Mouse (Mus musculus) adrenal gland, postnatal 10 days (tissue): ENCODE data around the gene Tap1. TPM values are rescaled to one million over a fixed set of nuclear protein-coding genes. Genes with fewer than 3 reads are reported as not detected.
"Not testable (repeated sequence)": the region's sequence is repeated elsewhere in the genome, so short reads cannot be mapped to it uniquely, and the experiment has no call there.

Source experiments
- DNase-seq: peaks from one replicate; pipeline ENCODE4 v3.0.0; 2021; ENCODE audit warnings: mixed read lengths
- total RNA-seq, 2 experiments: library from RNA; stranded (reverse); gene quantifications; 2 replicates each; pipeline ENCODE4 v1.2.3; 2021

Tap1 gene
- total RNA-seq, 2 experiments from 2014 or later: 11.9 to 15.5 TPM

DNA sequence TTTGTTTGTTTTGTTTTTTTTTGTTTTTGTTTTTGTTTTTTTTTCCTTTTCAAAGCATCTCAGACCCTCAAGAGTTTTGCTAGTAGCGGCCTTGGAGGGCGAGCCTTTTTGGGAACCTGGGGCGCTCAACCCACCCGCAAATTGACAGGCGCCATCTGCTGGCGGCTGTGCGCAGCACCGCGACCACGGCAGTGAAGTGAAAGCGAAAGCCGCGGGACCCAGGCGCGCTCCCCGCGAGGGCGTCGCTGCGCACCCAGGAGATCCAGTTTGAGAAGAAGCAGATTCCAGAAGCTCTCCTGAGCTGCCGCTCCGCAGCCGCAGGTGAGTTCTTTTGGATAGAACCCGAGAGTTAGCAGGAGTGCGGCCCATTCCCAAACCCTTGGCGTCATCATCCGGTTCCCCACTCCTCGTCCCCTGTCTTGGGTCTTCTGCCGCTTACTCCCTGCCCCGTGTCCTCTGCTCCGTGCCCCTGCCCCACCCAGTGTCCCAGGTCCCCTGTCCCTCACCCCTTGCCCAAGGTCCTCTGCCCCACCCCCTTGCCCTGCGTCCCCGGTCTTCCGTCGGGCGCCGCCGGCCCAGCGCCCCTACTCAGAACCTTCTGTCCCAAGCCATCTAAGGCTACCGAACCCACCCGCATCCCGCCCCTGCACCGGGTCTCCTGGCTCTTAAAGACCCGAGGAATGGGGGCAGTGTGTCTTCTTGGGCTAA is 17.1 kb downstream of the Tap1 start:
- peak; percentile 94 for DNase-seq

DNA sequence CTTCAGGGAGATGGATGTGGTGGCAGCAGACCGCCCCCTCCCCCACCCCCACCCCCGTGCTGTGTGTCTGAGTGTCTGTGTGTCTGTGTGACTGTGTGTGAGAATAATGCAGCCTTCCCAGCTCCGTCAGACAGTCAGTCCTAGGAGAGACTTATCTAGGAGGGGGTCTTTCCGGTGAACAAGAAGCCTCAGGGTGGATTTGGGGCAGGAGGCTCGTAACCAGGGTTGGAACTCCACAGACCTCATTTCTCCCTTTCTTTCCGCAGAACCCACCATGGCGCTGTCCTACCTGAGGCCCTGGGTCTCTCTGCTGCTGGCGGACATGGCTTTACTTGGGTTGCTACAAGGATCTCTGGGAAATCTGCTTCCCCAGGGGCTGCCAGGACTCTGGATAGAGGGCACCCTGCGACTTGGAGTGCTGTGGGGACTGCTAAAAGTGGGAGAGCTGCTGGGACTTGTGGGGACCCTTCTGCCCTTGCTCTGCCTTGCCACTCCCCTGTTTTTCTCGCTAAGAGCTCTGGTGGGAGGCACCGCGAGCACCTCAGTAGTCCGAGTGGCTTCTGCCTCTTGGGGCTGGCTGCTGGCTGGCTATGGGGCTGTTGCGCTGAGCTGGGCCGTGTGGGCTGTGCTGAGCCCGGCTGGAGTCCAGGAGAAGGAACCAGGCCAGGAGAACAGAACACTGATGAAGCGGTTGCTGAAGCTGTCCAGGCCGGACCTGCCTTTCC is 17.8 kb downstream of the Tap1 start:
- DNase-seq: peak; percentile 65

DNA sequence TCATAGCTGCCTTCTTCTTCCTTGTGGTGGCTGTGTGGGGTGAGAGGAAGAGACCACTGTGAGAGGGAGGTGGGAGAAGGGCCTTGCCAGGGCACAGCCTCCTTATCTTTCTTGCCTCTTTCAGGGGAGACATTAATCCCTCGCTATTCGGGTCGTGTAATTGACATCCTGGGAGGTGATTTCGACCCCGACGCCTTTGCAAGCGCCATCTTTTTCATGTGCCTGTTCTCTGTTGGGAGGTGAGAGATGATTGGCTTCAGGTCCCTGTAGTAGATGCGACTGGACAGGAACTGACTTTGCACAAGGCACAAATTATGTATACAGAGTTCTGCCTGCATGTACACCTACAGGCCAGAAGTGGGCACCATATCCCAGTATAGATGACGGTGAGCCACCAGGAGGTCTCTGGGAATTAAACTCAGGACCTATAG is 18.4 kb downstream of the Tap1 start:
- DNase-seq: no peak

DNA sequence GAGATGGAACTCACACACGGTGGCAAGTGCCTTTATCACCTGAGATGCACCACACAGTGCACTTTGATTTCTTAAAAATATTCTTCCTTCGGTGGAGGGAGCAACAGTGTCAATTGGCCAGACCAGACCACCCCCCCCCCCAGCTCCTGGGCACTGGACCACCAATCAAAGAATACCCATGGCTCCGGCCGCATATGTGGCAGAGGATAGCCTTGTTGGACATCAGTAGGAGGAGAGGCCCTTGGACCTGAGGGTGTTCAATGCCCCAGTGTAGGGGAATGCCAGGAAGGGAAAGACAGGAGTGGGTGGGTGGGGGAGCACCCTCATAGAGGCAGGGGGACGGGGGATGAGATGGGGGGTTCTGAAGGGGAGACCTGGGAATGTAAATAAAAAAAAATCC is 19.4 kb downstream of the Tap1 start:
- DNase-seq: no peak

DNA sequence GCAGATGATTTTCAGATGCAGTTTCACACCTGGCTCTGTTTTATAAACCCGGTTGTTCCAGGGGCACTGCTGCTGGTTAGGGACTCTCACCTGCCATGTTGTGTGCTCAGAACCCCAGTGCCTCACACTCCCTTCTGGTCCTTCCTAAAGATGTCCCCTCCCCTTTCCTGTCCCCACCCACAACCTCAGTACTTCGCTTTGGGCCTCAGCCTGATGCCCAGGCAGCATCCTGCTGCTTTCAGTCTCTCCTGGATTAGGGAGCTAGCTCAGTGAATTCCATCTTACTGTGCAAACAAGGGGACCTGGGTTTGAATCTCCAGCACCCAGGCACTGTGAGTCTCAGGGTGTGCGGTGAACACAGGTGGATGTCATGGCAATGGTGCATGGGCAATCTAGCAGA is 20.1 kb downstream of the Tap1 start:
- DNase-seq: no peak

DNA sequence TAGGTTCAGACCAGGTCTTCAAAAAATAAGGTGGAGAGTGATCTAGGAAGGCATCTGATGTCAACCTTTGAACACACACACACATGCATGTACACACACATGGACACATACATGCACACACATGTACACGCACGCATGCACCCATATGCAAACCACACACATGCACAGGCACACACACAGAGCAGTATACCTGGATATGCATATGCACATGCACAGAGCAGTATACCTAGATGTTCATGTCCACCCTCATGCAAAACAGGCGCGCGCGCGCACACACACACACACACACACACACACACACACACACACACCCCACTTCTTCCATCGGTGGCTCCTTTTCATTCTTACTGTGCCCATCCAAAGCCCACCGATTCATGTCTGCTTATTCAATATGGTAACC is 20.5 kb downstream of the Tap1 start:
- no peak for DNase-seq

DNA sequence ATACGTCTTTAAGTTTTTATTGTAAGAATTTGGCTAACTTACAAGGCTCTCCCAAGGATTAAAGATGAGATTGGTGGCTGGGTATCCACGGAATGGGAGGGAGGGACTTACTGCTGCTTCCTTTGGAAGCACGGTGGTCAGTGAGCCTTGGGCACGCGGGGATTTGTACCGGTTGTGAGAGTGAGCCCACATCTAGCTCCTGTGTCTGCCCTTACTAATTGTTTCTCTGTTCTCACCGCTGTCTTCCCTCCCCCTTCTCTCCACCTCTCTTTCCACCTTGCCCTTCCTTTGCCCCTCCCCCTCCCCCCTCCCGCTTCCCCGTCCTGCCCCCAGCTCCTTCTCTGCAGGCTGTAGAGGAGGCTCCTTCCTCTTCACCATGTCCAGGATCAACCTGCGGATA is 21.1 kb downstream of the Tap1 start:
- no peak for DNase-seq

DNA sequence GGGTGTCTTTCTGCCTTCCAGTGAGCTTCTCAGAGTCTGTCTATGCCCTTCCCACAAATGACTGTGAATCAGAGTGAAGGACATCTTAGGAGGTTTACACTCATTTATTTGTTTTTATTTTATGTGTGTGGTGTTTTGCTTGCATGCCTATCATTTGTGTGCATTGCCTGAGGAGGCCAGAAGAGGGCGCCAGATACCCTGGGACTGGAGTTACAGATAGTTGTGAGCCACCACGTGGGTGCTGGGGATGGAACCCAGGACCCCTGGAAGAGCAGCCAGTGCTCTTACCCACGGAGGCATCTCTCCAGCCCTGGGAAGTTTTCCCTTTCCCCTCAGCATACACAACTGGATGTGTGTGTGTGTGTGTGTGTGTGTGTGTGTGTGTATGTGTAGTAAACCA is 22.3 kb downstream of the Tap1 start:
- no peak for DNase-seq

DNA sequence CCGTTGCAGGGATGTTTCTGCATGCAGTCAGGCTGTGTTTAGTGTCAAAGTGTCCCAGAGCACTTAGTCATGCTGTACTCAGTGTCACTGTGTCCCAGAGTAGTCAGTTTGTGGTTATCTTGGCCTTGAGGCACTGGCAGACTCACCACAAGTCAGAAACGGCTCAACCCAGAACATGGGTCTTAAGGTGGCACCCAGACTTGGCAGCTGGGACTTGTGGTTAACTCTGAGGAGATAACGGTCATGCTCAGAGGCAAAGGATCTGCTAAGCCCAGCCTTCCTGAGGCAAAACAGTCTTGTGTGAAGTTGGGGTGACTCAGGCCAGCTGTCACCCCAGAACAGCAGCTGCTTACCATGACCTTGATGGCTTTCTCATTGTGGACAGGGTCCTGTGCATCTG is 23.2 kb downstream of the Tap1 start:
- peak; percentile 35 for DNase-seq

DNA sequence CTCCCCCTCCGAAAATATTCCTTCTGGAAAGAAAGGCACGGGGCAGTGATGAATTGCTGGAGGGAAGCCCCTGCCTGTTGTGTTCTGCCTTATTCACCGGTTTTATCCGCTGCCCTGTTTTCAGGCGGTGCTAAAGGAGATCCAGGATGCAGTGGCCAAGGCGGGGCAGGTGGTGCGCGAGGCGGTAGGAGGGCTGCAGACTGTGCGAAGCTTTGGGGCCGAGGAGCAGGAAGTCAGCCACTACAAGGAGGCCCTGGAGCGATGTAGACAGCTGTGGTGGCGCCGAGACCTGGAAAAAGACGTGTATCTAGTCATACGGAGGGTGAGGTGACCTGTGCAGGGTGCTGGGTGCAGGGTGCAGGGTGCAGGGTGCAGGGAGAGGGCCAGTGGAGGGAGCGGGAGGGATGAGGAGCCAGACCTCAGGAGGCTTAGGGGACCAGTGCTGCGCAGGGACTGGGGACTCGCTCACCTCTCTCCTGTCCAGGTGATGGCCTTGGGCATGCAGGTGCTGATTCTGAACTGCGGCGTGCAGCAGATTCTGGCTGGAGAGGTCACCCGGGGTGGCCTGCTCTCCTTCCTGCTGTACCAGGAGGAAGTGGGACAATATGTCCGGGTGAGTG is 24.5 kb downstream of the Tap1 start:
- no peak for DNase-seq

DNA sequence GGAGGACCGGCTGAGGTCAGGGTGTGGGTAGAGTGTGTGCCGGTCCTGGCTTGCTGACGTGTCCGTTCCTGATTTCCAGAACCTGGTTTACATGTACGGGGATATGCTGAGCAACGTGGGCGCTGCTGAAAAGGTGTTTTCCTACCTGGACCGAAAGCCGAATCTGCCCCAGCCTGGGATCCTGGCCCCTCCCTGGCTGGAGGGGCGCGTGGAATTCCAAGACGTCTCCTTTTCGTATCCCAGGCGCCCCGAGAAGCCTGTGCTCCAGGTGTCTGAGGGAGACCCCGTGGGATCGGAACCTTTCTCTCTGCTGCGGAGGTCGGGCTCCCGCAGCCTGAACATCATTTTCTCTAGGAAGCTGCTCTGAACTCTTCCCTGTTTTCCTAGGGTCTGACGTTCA is 26.6 kb downstream of the Tap1 start:
- no peak for DNase-seq

DNA sequence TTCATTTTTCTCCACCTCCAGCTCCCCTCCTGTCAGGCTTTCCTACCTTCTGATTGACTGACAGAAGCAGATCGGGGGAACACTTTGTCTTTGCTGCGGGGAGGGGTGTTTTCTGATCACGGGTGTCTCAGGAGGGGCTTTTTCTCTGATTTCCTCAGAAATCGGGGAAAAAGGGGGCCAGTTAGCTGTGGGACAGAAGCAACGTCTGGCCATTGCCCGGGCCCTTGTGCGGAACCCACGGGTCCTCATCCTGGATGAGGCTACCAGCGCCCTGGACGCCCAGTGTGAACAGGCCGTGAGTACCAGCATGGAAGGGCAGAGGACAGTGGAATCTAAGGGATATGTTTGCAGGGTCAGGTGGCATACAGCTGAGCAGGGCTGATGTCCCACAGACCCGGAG is 27.8 kb downstream of the Tap1 start:
- no peak for DNase-seq

DNA sequence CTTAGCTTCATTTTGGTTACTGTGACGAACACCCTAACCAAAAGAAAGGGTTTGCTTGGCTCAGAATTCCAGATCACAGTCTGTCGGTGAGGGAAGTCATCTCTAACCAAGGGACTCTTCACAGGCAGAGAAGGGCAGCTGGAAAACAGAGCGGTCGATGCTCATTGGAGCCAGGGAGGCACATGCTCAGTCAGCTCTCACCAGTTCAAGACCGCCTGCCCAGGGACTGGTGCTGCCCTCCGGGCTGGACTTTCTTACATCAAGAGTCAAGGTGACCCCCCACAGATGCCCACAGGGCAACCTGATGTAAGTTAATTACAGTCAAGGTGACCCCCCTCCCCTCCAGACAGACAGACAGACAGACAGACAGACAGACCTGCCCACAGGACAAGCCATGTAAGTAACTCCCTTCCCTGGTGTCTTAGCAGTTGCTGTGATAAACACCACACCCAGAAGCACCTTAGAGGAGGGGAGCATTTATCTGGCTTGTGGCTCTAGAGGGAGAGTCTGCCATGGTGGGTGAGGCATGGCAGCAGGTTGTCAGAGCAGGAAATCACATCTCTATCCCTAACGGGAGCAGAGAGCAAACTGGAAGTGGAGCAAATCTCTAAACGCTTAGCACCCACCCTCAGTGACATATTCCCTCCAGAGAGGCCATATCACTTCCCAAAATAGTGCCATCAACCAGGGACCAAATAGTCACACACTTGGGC is 30.0 kb downstream of the Tap1 start:
- DNase-seq: no peak

DNA sequence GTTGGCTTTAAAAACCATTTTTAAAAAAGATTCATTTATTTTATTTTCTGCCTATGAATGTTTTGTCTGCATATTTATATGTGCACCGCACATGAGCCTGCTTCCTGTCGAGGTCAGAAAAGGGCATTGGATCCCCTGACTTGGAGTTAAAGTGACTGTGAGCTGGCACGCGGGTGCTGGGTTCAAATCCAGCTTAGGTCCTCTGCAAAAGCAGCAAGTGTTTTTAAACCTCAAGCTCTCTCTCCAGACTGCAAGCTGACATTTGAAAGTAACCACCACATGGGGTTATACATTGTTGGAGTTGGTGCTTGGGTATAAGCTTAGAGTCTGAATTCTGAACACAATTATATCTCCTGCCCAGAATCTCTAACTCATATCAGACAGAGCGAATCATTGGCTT is 30.6 kb downstream of the Tap1 start:
- no peak for DNase-seq

DNA sequence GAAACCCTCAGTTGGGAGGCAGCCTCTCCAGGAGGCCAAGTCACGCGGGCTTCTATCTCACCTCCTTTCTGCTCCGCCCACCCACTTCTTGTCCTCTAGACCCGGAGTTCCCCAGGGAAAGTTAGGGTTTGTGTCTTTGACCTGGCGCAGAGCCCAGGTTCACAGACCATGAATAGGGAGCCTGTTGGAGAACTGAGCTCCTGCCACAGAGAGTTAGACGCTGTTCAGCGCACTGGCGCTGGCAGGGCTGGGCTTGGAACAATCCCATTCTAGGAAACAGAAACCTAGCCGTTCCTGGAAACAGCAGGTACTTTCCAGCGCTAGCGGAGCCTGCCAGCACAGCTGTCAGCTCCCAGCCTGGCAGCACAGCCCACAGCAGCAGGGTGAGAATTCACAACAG is 31.3 kb downstream of the Tap1 start:
- peak; percentile 70 for DNase-seq

DNA sequence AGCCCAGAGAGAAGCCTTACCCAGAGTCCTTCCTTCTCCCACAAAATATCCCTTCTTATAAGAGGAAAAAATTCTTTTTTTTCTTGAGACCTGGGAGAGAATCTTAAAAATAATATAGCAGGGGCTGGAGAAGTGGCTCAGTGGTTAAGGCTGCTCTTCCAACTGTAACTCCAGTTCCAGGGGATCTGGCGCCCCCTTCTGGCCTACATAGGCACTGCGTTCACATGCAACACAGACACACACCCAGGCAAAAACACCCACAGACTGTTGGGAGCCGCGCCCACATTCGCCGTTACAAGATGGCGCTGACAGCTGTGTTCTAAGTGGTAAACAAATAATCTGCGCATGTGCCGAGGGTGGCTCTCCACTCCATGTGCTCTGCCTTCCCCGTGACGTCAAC is 31.7 kb downstream of the Tap1 start:
- peak; percentile 78 for DNase-seq

DNA sequence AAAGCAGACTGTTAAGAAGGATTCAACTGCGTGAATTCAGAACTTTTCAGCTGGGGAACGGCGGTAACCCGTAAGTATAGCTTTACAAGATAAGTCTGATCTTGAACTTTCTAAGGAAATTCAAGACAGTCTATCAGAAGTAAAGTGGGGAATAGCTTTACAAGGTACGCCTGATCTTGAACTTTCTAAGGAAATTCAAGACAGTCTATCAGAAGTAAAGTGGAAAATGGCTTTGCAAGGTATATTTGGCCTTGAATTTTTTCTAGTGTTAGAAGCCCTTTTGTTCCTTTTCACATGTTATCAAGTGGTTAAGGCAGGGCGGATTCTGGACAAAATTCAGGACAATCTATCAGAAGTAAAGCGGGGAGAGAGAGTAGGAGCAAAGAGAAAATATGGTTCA is 32.4 kb downstream of the Tap1 start:
- not testable (repeated sequence) for DNase-seq

DNA sequence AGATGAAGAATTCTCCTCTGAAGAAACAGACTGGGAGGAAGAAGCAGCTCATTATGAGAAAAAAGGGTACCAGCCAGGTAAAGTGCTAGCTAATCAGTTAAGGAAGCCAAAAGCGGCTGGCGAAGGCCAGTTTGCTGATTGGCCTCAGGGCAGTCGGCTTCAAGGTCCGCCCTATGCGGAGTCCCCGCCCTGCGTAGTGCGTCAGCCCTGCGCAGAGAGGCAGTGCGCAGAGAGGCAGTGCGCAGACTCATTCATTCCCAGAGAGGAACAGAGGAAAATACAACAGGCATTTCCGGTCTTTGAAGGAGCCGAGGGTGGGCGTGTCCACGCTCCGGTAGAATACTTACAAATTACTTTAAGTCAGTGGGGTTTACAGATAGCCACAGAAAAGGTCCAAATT is 33.0 kb downstream of the Tap1 start:
- DNase-seq: not testable (repeated sequence)

DNA sequence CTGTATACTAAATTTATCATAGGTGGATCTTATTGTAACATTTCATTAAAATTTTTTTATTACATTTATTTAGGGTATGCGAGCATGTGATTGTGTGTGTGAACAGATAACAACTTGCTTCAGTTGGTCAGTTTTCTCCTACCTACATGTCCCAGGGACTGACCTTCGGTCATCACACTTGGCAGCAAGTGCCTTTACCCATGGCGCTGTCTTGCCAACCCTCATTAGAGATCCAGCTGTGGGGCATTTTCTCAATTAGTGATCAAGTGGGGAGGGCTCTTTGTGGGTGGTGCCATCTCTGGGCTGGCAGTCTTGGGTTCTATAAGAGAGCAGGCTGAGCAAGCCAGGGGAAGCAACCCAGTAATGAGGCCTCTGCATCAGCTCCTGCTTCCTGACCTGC is 37.5 kb downstream of the Tap1 start:
- DNase-seq: no peak

DNA sequence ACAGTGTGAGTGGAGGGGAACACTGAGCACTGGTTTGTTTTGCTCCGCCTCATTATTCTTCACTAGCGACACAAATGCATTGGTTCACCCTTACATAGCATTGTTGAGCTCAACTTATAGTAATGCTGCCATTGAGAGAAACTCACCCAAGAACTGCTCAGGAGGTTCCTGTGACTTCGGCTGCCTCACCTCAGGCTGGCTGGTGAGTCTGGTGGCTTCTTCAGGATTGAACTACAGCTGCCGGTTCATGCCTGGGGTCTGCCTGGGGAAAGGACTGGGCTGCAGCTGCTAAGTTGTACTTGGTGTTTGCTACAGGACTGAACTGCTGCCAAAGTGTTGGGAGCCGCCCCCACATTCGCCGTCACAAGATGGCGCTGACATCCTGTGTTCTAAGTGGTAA is 38.1 kb downstream of the Tap1 start:
- DNase-seq: no peak

DNA sequence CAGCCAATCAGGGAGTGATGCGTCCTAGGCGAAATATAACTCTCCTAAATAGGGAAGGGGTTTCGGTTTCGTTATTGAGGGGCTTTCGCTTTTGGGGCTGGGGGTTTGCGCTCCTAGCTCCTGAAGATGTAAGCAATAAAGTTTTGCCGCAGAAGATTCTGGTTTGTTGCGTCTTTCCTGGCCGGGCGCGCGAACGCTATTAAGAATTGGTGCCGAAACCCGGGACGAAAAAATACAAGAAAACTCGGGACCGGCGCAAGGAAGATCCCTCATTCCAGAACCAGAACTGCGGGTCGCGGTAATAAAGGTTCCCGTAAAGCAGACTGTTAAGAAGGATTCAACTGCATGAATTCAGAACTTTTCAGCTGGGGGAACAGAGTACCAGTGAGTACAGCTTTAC is 38.6 kb downstream of the Tap1 start:
- not testable (repeated sequence) for DNase-seq

DNA sequence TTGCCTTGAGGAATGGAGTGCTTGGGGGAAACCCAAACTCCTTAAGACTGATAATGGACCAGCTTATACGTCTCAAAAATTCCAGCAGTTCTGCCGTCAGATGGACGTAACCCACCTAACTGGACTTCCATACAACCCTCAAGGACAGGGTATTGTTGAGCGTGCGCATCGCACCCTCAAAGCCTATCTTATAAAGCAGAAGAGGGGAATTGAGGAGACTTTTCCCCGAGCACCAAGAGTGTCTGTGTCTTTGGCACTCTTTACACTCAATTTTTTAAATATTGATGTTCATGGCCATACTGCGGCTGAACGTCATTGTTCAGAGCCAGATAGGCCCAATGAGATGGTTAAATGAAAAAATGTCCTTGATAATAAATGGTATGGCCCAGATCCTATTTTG is 43.6 kb downstream of the Tap1 start:
- DNase-seq: not testable (repeated sequence)

DNA sequence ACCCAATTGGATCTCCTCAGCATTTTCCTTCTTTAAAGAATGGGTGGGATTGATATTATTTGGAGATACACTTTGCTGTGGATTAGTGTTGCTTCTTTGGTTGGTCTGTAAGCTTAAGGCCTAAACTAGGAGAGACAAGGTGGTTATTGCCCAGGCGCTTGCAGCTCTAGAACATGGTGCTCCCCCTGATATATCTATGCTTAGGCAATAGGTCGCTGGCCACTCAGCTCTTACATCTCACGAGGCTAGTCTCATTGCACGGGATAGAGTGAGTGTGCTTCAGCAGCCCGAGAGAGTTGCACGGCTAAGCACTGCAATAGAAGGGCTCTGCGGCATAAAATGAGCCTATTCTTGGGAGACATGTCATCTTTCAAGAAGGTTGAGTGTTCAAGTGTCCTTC is 44.7 kb downstream of the Tap1 start:
- DNase-seq: not testable (repeated sequence)
